Mouse (Mus musculus): ENCODE data around the gene Vps37b. TPM values are rescaled to one million over a fixed set of nuclear protein-coding genes. Genes with fewer than 3 reads are reported as not detected.

Gene Vps37b
- polyA plus RNA-seq, 2 experiments, result 8.8 to 11.5 TPM

DNA sequence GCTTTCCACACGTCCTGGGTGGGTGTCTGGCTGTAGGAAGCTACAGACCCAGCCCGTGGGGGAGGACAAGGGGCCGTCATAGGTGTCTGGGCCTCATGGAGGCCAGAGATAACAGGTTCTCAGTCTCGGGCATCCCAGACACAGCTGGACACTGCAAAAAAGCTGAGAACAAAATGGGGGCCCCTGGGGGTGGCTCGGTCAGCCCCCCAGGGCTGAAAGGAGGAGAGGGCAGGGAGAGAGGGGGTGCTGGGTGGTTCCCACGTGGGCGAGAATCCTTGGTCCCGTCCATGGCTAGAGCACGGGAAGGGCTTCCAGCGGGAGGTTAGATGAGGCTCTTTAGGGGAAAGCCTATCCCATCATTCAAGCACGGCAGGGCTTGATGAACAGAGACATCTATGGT is 49.2 kb downstream of the Vps37b start:
- TF ChIP-seq CTCF (IDR thresholded peaks at IDR 0.05; ENCODE audit: low read depth) (no peak), EP300 (IDR thresholded peaks at IDR 0.05; ENCODE audit: low read depth) (no peak)
- Histone ChIP-seq H3K4me1 (replicated peaks; ENCODE audit: control insufficient read depth in 2 of 2, insufficient read depth in 2 of 2, low read length in 1 of 2) (0 out of 4 replicates have a peak, but pooled peaks cover 0 to 2% of the 10 kb centered on the region in 2 experiments), H3K4me2 (ENCODE audit: low read depth) (no peak overlapping the region), H3K9me3 (ENCODE audit: control insufficient read depth, low read length) (no peaks in the 10 kb centered on the region), H3K9ac (replicated peaks) (no peak overlapping the region), H3K27ac (no peak overlapping the region), H3K27me3 (ENCODE audit: control insufficient read depth, insufficient read depth, low read length) (no peaks in the 10 kb centered on the region), H3K36me3 (replicated peaks; ENCODE audit: control insufficient read depth, insufficient read depth, low read depth) (no peaks in the 10 kb centered on the region), H3K4me3 (ENCODE audit: insufficient read depth in 1 of 2, low read depth in 2 of 2, low read length in 2 of 2) (no peak overlapping the region)
- 60% methylated on average over 11 of the region's 11 CpGs for WGBS (ENCODE audit: insufficient replicate concordance)
- ATAC-seq (ENCODE audit: insufficient read depth) (no peak), DNase-seq (ENCODE audit: low read depth in 3 of 3, low spot score in 3 of 3) (no peak)

DNA sequence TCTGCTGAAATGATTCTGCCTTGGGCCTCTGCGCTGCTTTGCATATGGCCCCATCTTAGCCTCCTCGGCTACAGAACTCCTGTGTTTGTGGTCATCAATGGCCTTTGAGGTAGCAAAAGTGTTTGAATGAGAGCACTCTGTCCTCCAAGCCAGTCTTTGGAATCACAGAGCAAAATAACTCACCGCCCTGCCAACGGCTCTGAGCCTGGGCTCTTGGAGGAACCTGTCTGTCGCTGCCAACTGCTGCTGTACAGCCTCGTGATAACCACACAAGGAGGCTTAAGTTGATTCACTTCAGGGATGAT is 50.9 kb downstream of the Vps37b start:
- Histone ChIP-seq H3K36me3 (replicated peaks; ENCODE audit: control insufficient read depth, insufficient read depth, low read depth) (no peaks in the 10 kb centered on the region), H3K9ac (replicated peaks) (no peak overlapping the region), H3K27me3 (ENCODE audit: control insufficient read depth, insufficient read depth, low read length) (no peaks in the 10 kb centered on the region), H3K4me2 (ENCODE audit: low read depth) (no peak overlapping the region), H3K27ac (no peak overlapping the region), H3K4me1 (replicated peaks; ENCODE audit: control insufficient read depth in 2 of 2, insufficient read depth in 2 of 2, low read length in 1 of 2) (0 out of 4 replicates have a peak, but pooled peaks cover 0 to 3% of the 10 kb centered on the region in 2 experiments), H3K9me3 (ENCODE audit: control insufficient read depth, low read length) (no peaks in the 10 kb centered on the region), H3K4me3 (ENCODE audit: insufficient read depth in 1 of 2, low read depth in 2 of 2, low read length in 2 of 2) (no peak overlapping the region)
- no peak for ATAC-seq (ENCODE audit: insufficient read depth)
- DNase-seq (ENCODE audit: low read depth in 3 of 3, low spot score in 3 of 3), result no peak
- TF ChIP-seq EP300 (IDR thresholded peaks at IDR 0.05; ENCODE audit: low read depth), result no peak
- TF ChIP-seq CTCF (IDR thresholded peaks at IDR 0.05; ENCODE audit: low read depth), result no peak
- WGBS (ENCODE audit: insufficient replicate concordance), result 67% methylated on average over 6 of the region's 6 CpGs

DNA sequence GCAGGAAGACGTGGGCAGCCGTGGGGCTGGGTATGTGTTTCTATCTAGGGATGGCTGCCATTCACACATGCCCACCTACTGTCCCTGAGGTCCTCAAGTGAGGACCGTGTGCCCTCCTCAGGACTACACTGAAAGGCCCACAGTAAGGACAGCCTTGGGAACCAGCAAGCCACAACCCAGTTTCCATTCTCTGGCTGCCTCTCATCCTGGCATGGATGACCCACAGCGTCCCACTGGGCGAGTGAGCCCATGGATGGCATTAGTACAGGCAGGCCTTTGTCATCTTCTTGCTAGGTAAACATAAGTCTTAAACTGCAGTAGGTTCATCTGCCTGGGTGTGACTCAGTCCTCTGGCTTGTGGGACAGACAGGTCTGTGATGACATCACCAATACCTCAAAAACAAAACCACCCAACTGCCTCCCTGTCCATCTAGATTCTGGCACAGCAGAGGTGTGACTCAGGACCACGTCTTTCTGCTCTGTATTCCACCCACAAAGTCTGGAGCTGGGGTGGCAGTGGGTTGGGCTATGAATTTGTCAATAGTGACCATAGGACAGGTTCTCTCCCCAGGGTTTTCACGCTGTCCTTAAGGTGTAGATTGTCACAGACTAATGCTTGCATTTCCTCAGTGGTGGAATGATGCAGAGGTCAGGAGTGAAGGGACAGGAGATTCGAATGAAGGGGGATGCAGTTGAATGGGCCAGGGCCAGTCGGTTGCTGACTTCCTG is 51.4 kb downstream of the Vps37b start:
- Histone ChIP-seq H3K9ac (replicated peaks) (no peak overlapping the region), H3K36me3 (replicated peaks; ENCODE audit: control insufficient read depth, insufficient read depth, low read depth) (no peaks in the 10 kb centered on the region), H3K4me1 (replicated peaks; ENCODE audit: control insufficient read depth in 2 of 2, insufficient read depth in 2 of 2, low read length in 1 of 2) (0 out of 4 replicates have a peak, but pooled peaks cover 0 to 3% of the 10 kb centered on the region in 2 experiments), H3K27ac (no peak overlapping the region), H3K4me3 (ENCODE audit: insufficient read depth in 1 of 2, low read depth in 2 of 2, low read length in 2 of 2) (no peak overlapping the region), H3K27me3 (ENCODE audit: control insufficient read depth, insufficient read depth, low read length) (no peaks in the 10 kb centered on the region; the same call in 1 of the 2 replicates), H3K9me3 (ENCODE audit: control insufficient read depth, low read length) (no peaks in the 10 kb centered on the region), H3K4me2 (ENCODE audit: low read depth) (no peak overlapping the region)
- DNase-seq (ENCODE audit: low read depth in 3 of 3, low spot score in 3 of 3), result no peak
- 61% methylated on average over 9 of the region's 9 CpGs for WGBS (ENCODE audit: insufficient replicate concordance)
- no peak for ATAC-seq (ENCODE audit: insufficient read depth)
- TF ChIP-seq EP300 (IDR thresholded peaks at IDR 0.05; ENCODE audit: low read depth), result no peak
- no peak for TF ChIP-seq CTCF (IDR thresholded peaks at IDR 0.05; ENCODE audit: low read depth)

DNA sequence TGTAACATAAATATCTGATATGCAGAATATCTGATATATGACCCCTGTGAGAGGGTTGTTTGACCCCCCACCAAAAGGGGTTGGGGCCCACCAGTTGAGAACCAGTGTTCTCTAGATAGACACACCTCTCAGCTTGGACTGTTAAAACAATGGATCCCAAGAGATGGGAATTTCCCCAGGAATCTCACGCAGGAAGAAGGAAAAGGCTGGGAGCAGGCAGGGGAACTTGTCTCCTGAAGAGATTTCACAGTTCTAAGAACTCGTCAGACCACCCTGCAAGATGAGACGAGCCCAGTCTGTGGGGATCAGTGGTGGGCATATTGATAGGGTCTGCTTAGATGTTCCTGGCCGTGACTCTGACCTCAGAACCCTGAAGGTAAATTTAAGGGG is 52.1 kb downstream of the Vps37b start:
- H3K4me1 ChIP-seq (replicated peaks; ENCODE audit: control insufficient read depth in 2 of 2, insufficient read depth in 2 of 2, low read length in 1 of 2), result peaks cover 0 to 3% of the 10 kb centered on the region in 2 experiments; a peak in 1 of 4 replicates
- no peaks in the 10 kb centered on the region; the same call in 1 of the 2 replicates for H3K27me3 ChIP-seq (ENCODE audit: control insufficient read depth, insufficient read depth, low read length)
- WGBS (ENCODE audit: insufficient replicate concordance), result 55% methylated on average over 4 of the region's 4 CpGs
- no peaks in the 10 kb centered on the region for H3K9me3 ChIP-seq (ENCODE audit: control insufficient read depth, low read length)
- TF ChIP-seq EP300 (IDR thresholded peaks at IDR 0.05; ENCODE audit: low read depth) (no peak), CTCF (IDR thresholded peaks at IDR 0.05; ENCODE audit: low read depth) (no peak)
- no peaks in the 10 kb centered on the region for H3K36me3 ChIP-seq (replicated peaks; ENCODE audit: control insufficient read depth, insufficient read depth, low read depth)
- no peak overlapping the region for H3K9ac ChIP-seq (replicated peaks)
- no peak overlapping the region for H3K4me2 ChIP-seq (ENCODE audit: low read depth)
- H3K4me3 ChIP-seq (ENCODE audit: insufficient read depth in 1 of 2, low read depth in 2 of 2, low read length in 2 of 2), result no peak overlapping the region
- no peak for ATAC-seq (ENCODE audit: insufficient read depth)
- H3K27ac ChIP-seq, result no peak overlapping the region
- no peak for DNase-seq (ENCODE audit: low read depth in 3 of 3, low spot score in 3 of 3)

DNA sequence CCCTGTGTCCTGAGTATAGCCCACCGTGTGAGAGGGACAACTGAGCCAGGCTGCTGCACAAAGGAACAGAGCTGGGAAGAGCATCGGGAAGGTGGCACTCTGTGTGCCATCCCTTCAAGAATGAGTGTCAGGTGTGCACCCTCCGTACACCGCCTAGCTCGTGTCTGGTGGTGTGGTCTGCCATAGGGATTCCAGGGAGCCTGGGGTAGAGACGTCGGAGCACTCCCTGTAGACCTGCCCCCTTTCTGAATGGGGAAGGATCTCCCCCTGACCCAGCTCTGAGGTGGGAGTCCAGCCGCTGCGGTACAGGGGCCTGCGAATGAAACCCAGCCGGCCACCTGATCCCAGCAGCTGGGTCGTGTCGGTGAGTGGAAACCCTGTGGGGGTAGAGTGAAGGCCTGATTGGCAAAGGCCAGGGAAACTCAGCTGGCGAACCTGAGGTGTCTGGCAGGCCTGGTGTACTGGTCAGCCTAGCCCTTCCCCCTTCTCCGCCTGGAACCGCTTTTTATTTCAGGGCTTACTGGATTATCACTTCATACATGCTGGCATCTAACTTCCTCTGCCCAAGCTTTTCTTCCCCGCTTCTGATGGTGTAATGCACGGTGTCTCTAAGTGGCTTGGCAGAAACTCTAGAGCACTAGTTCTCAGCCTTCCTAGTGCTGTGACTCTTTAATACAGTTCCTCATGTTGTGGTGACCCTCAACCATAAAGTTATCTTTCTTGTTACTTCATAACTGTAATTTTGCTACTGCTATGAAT is 52.7 kb downstream of the Vps37b start:
- Histone ChIP-seq H3K9me3 (ENCODE audit: control insufficient read depth, low read length) (no peaks in the 10 kb centered on the region), H3K4me1 (replicated peaks; ENCODE audit: control insufficient read depth in 2 of 2, insufficient read depth in 2 of 2, low read length in 1 of 2) (peaks cover 0 to 7% of the 10 kb centered on the region in 2 experiments; a peak in 2 of 4 replicates), H3K9ac (replicated peaks) (no peak overlapping the region), H3K4me2 (ENCODE audit: low read depth) (no peak overlapping the region), H3K27ac (no peak overlapping the region), H3K4me3 (ENCODE audit: insufficient read depth in 1 of 2, low read depth in 2 of 2, low read length in 2 of 2) (no peak overlapping the region), H3K36me3 (replicated peaks; ENCODE audit: control insufficient read depth, insufficient read depth, low read depth) (no peaks in the 10 kb centered on the region), H3K27me3 (ENCODE audit: control insufficient read depth, insufficient read depth, low read length) (no peaks in the 10 kb centered on the region; the same call in 1 of the 2 replicates)
- ATAC-seq (ENCODE audit: insufficient read depth) (no peak), DNase-seq (ENCODE audit: low read depth in 3 of 3, low spot score in 3 of 3) (no peak)
- TF ChIP-seq EP300 (IDR thresholded peaks at IDR 0.05; ENCODE audit: low read depth) (no peak), CTCF (IDR thresholded peaks at IDR 0.05; ENCODE audit: low read depth) (no peak)
- 70% methylated on average over 18 of the region's 18 CpGs for WGBS (ENCODE audit: insufficient replicate concordance)
